Mouse (Mus musculus) spleen, adult 2 months (tissue): ENCODE results near the gene Tcaim. TPM values are rescaled to one million over a fixed set of nuclear protein-coding genes. Genes with fewer than 3 reads are reported as not detected.

Source experiments
- DNase-seq, 2 experiments: peaks; one replicate each; pipeline versions ENCODE4 v3.0.0 to v3.0.0-alpha.2; 2012 to 2021; ENCODE audit warnings: low spot score in 2 of 2, low read depth in 1 of 2
- H3K27ac ChIP-seq: fragments of 200-500 bp; 2 replicates; pipeline ENCODE4 v1.5.1; 2012; ENCODE audit warnings: low read length, inconsistent platforms; ENCODE audit not compliant: insufficient read depth
- H3K27me3 ChIP-seq: fragments of 200-500 bp; 2 replicates; pipeline ENCODE4 v1.6.1; 2012; ENCODE audit warnings: mild to moderate bottlenecking, moderate library complexity, low read length, inconsistent platforms; ENCODE audit not compliant: control insufficient read depth, insufficient read depth
- H3K36me3 ChIP-seq: fragments of 200-500 bp; 2 replicates; pipeline ENCODE4 v1.6.1; 2012; ENCODE audit warnings: mild to moderate bottlenecking, low read length, inconsistent platforms; ENCODE audit not compliant: control insufficient read depth, insufficient read depth
- H3K4me1 ChIP-seq: fragments of 200-500 bp; 2 replicates; pipeline ENCODE4 v1.6.1; 2011; ENCODE audit warnings: inconsistent platforms; ENCODE audit not compliant: control insufficient read depth, insufficient read depth, insufficient read length
- H3K4me3 ChIP-seq: fragments of 200-500 bp; 2 replicates; pipeline ENCODE4 v1.5.1; 2011; ENCODE audit warnings: mild to moderate bottlenecking, inconsistent platforms; ENCODE audit not compliant: insufficient read depth, insufficient read length; ENCODE audit errors: extremely low read depth
- CTCF ChIP-seq: fragments of 200-500 bp; IDR thresholded peaks from 2 replicates; pipeline ENCODE4 v1.5.1; 2011; ENCODE audit warnings: mild to moderate bottlenecking, inconsistent platforms; ENCODE audit not compliant: insufficient read depth, insufficient read length, insufficient replicate concordance; ENCODE audit errors: extremely low read depth
- POLR2A ChIP-seq: fragments of 200-500 bp; IDR thresholded peaks from 2 replicates; pipeline ENCODE4 v1.6.1; 2011; ENCODE audit warnings: low read depth, low read length, inconsistent platforms
- WGBS: fragments of 180-500 bp; shearing (Covaris S2); methylation state at CpG from one replicate; pipeline ENCODE4 v1.1.7; 2018; 5-methylcytosine and 5-hydroxymethylcytosine counted together
- polyA plus RNA-seq: library from polyadenylated mRNA; depleted of rRNA; stranded (reverse); fragments of >200 nt; gene quantifications from 2 replicates; pipeline ENCODE4 v1.2.3, GENCODE M21; 2012

The Tcaim gene
- polyA plus RNA-seq, 1 experiment: 1.8 TPM

DNA sequence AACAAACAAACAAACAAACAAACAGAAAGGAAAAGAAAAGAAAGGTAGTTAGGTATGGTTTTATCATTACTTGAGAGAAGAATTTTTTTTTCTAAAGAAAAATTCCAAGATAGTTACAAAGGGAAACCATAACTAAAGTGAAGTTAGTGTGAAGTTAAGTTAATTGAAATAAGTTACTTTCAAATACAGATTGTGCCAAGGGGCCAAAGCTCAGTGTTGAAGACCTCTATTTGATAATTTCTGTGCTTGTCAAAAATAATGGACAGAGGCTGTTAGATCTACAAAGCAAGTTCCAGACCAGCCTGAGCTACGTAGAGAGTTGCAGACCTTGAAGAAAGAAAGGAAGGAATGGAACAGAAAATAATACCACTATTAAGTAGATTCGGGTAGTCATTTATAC lies 1.8 kb downstream of the Tcaim start:
- Histone ChIP-seq H3K4me3 (no peak overlapping the region), H3K36me3 (peaks cover 3% of the 10 kb centered on the region), H3K4me1 (no peaks in the 10 kb centered on the region; the same call in 1 of the 2 replicates), H3K27ac (no peak overlapping the region), H3K27me3 (no peaks in the 10 kb centered on the region)
- no peak for DNase-seq
- TF ChIP-seq CTCF (no peak), POLR2A (no peak)
- 94% methylated on average over 2 of the region's 2 CpGs for WGBS

DNA sequence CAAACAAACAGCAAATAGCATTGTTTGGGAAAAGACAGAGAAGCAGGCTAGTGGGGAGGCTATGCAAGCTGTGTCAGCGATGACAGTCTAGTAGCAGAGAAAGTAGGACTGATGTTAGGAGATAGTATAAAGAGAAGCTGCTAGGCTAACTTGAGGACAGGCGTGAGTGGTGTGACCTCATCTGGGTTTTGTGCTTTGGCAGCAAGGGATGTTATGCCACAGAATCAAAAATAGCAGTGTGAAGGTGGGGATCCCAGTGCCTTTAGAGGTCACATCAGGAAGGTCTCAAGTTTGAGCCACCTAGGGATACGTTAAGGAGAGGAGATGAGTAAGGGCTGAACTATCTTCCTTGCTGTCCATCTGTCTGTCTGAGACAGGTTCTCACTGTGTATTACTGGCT lies 4.9 kb downstream of the Tcaim start:
- Histone ChIP-seq H3K27ac (no peak overlapping the region), H3K27me3 (no peaks in the 10 kb centered on the region), H3K4me1 (no peaks in the 10 kb centered on the region), H3K4me3 (no peak overlapping the region), H3K36me3 (peaks cover 7% of the 10 kb centered on the region)
- DNase-seq: no peak
- no peak for TF ChIP-seq CTCF
- TF ChIP-seq POLR2A: no peak
- 88% methylated on average over 3 of the region's 3 CpGs for WGBS

DNA sequence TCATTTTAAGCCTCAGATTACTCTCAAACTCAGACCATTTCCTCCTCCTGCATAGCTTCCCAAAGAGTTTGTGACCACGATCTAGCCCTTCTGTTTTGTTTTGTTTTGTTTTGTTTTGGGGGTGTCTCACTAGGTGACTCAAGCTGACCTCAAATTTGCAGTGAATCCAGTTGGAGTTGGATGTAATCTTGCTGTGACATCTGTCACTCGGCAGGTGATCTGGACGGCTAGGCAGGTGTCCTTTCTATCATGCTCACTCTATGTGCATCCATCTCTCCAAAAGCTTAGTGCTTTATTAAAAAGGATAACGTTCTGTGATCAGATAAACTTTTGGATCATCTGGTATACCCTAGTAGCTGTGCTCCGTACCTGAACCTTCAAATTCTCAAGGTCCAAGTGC lies 7.0 kb downstream of the Tcaim start:
- Histone ChIP-seq H3K27ac (no peak overlapping the region), H3K27me3 (no peaks in the 10 kb centered on the region), H3K4me1 (no peaks in the 10 kb centered on the region), H3K36me3 (peaks cover 8% of the 10 kb centered on the region), H3K4me3 (no peak overlapping the region)
- no peak for DNase-seq
- 87% methylated on average over 5 of the region's 5 CpGs for WGBS
- no peak for TF ChIP-seq POLR2A
- no peak for TF ChIP-seq CTCF

DNA sequence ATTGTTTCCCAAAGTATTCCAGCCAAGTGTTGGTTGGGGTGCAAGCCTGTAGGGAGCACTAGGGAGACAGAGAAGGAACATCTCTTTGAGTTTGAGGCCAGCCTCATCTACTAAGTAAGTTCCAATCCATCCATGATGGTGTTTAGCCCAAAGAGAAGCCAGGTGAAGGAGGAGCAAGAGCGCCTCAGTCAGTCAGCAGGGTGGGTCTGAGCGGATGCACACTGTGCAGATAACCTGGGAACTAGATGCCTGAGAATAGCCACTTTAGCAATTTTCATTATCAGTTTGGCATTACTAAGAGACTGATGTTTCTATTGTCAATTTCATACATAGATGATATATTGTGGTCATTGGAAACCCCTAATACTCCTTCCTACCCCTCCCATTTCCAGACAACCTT lies 9.4 kb downstream of the Tcaim start:
- no peak for DNase-seq
- H3K27me3 ChIP-seq: no peaks in the 10 kb centered on the region
- no peaks in the 10 kb centered on the region for H3K4me1 ChIP-seq
- WGBS: 96% methylated on average over 2 of the region's 2 CpGs
- TF ChIP-seq CTCF (no peak), POLR2A (no peak)
- H3K27ac ChIP-seq: no peak overlapping the region
- H3K4me3 ChIP-seq: no peak overlapping the region
- peaks cover 15% of the 10 kb centered on the region for H3K36me3 ChIP-seq

DNA sequence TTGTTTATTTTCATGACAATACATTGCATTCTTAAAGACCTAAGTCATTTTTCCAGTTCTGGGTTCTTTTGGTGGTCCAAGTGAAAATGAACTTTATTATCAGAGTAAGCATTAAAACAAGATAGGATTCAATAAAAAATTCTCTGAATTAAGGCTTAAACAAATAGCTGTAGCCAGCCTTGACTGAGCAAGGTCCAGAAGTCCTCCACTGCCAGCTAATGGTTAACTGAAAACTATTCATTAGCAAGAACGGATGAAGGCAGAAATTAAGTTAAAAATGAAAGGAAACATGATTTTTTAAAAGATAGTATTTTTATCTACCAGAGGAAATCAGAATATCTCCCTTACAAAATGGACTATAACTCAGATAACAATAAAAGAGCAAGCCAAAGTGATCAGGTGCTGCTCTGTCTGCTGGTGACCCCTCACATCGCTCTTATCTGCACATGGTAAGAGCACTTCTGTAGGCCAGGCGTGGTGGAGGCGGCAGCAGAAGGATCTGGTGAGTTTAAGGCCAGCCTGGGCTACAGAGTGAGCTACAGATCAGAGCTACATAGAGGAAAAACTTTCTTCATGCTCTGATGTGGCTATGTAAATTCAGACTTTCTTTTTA lies 10.0 kb downstream of the Tcaim start:
- no peak overlapping the region for H3K4me3 ChIP-seq
- DNase-seq: no peak
- peaks cover 18% of the 10 kb centered on the region for H3K36me3 ChIP-seq
- 88% methylated on average over 4 of the region's 4 CpGs for WGBS
- H3K27me3 ChIP-seq: no peaks in the 10 kb centered on the region
- H3K27ac ChIP-seq: no peak overlapping the region
- no peak for TF ChIP-seq CTCF
- TF ChIP-seq POLR2A: no peak
- no peaks in the 10 kb centered on the region for H3K4me1 ChIP-seq

DNA sequence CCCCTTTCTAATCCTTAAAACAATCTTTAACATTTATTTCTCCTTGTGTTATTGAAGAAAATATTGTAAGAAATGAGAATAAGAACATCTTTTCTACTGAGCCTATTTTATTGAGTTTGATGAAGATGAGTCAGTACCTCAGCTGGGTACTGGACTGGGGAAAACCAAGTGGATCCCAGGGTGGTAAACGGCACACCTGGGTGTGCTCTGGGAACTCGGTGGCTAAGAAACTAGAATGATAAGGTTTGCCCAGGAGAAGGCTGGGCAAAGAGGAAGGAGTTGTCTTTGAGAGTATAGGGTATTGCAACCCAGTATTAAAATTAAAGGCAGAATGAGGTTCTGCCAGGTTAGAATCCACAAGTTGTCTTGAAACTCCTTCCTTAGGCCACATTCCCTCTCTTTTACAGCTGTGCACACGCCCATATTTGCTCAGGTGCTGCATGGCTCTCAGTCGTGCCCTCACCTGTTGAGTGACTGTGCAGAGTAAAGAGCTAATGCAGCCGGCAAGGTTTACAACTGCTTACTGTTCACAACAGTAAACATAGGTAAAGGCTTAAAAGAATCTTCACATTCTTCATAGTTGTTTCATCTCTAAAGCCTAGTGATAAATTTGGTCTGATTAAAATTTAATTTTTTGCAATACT lies 18.2 kb downstream of the Tcaim start:
- H3K4me1 ChIP-seq: no peaks in the 10 kb centered on the region
- H3K27ac ChIP-seq: no peak overlapping the region
- no peak for DNase-seq
- H3K27me3 ChIP-seq: no peaks in the 10 kb centered on the region
- WGBS: 94% methylated on average over 5 of the region's 5 CpGs
- no peak overlapping the region for H3K4me3 ChIP-seq
- peaks cover 29% of the 10 kb centered on the region for H3K36me3 ChIP-seq
- TF ChIP-seq CTCF: no peak
- no peak for TF ChIP-seq POLR2A

DNA sequence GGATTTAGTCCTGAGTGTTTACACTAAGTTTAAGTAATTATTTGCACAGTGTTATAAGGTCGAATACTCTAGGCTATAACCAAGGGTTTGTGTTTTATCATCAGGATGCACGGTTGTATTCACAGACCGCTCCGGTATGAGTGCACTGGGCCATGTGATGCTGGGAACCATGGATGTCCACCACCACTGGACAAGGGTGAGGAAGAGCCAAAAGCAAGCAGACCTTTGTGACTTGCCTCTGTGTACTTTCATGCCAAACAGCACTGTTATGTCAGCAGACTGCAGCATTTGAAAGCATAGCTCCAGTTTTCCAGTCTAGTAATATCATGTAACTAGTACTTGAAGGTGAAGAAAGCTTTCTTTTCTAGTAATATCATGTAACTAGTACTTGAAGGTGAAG lies 21.4 kb downstream of the Tcaim start:
- Histone ChIP-seq H3K4me3 (no peak overlapping the region), H3K27ac (no peak overlapping the region), H3K4me1 (no peaks in the 10 kb centered on the region), H3K36me3 (peaks cover 19% of the 10 kb centered on the region), H3K27me3 (no peaks in the 10 kb centered on the region)
- 93% methylated on average over 4 of the region's 4 CpGs for WGBS
- TF ChIP-seq POLR2A (no peak), CTCF (no peak)
- DNase-seq: no peak
